Mouse (Mus musculus): ENCODE measurements around the gene Neurl2. TPM values are rescaled to one million over a fixed set of nuclear protein-coding genes. Genes with fewer than 3 reads are reported as not detected.

Neurl2 gene
- polyA plus RNA-seq, 1 experiment from 2014 or later: 5.4 TPM

GRCm38 (mm10) chr2:164790451-164790850 is 42.8 kb downstream of the Neurl2 start:
- Histone ChIP-seq H3K4me1 (replicated peaks) (peaks cover 24% of the 10 kb centered on the region), H3K27ac (no peak overlapping the region), H3K27me3 (no peaks in the 10 kb centered on the region), H3K9me3 (no peaks in the 10 kb centered on the region), H3K4me2 (no peak overlapping the region), H3K4me3 (no peak overlapping the region), H3K36me3 (peaks cover 49% of the 10 kb centered on the region), H3K9ac (no peak overlapping the region)
- no peak for ATAC-seq (ENCODE audit: low FRiP score)
- 84% methylated on average over 4 of the region's 4 CpGs for WGBS

- Histone ChIP-seq H3K27me3 (0 out of 2 replicates have a peak, but pooled peaks cover 6% of the 10 kb centered on the region), H3K9me3 (no peaks in the 10 kb centered on the region), H3K4me2 (no peak overlapping the region), H3K27ac (no peak overlapping the region), H3K4me1 (replicated peaks) (peaks cover 33% of the 10 kb centered on the region), H3K4me3 (no peak overlapping the region), H3K36me3 (peaks cover 33% of the 10 kb centered on the region), H3K9ac (peak overlapping the region; percentile 35)
- 75% methylated on average over 4 of the region's 4 CpGs for WGBS
- no peak for ATAC-seq (ENCODE audit: low FRiP score)
These were observed 44.8 kb downstream of the Neurl2 start for GRCm38 (mm10) chr2:164788411-164788810.

- H3K36me3 ChIP-seq: peaks cover 27% of the 10 kb centered on the region
- 81% methylated on average over 10 of the region's 10 CpGs for WGBS
- H3K4me1 ChIP-seq (replicated peaks): peaks cover 33% of the 10 kb centered on the region
- H3K4me3 ChIP-seq: no peak overlapping the region
- no peak for ATAC-seq (ENCODE audit: low FRiP score)
- 0 out of 2 replicates have a peak, but pooled peaks cover 6% of the 10 kb centered on the region for H3K27me3 ChIP-seq
- no peaks in the 10 kb centered on the region for H3K9me3 ChIP-seq
- H3K4me2 ChIP-seq: no peak overlapping the region
- no peak overlapping the region for H3K9ac ChIP-seq
- H3K27ac ChIP-seq: no peak overlapping the region
These were observed 45.5 kb downstream of the Neurl2 start for GRCm38 (mm10) chr2:164787779-164788178.

- no peak for ATAC-seq (ENCODE audit: low FRiP score)
- Histone ChIP-seq H3K4me2 (peak overlapping the region; percentile 91), H3K36me3 (peaks cover 19% of the 10 kb centered on the region), H3K4me1 (replicated peaks) (peaks cover 33% of the 10 kb centered on the region), H3K9ac (no peak overlapping the region; the same call in 1 of the 2 replicates), H3K9me3 (no peaks in the 10 kb centered on the region), H3K27ac (no peak overlapping the region), H3K4me3 (peak overlapping the region; percentile 66), H3K27me3 (0 out of 2 replicates have a peak, but pooled peaks cover 6% of the 10 kb centered on the region)
- WGBS: 88% methylated on average over 3 of the region's 3 CpGs
These were observed 46.2 kb downstream of the Neurl2 start for GRCm38 (mm10) chr2:164787032-164787431.

GRCm38 (mm10) chr2:164786388-164786885 is 46.8 kb downstream of the Neurl2 start:
- peak overlapping the region; percentile 82 for H3K9ac ChIP-seq
- H3K4me3 ChIP-seq: peak overlapping the region; percentile 66
- peak overlapping the region; percentile 69; the same call in 1 of the 2 replicates for H3K27ac ChIP-seq
- peaks cover 13% of the 10 kb centered on the region for H3K36me3 ChIP-seq
- H3K4me2 ChIP-seq: peak overlapping the region; percentile 91
- 0 out of 2 replicates have a peak, but pooled peaks cover 6% of the 10 kb centered on the region for H3K27me3 ChIP-seq
- no peak; the same call in 1 of the 2 replicates for ATAC-seq (ENCODE audit: low FRiP score)
- WGBS: 10% methylated on average over 15 of the region's 15 CpGs
- no peaks in the 10 kb centered on the region for H3K9me3 ChIP-seq
- peaks cover 33% of the 10 kb centered on the region for H3K4me1 ChIP-seq (replicated peaks)

GRCm38 (mm10) chr2:164785481-164786387 is 47.5 kb downstream of the Neurl2 start, which contains the start of gene Snx21:
Snx21 (plus strand) TSS chr2:164785823.
- peak; percentile 86 for ATAC-seq (ENCODE audit: low FRiP score)
- under 1% methylated on average over 87 of the region's 89 CpGs for WGBS
- no peaks in the 10 kb centered on the region for H3K9me3 ChIP-seq
- 0 out of 2 replicates have a peak, but pooled peaks cover 6% of the 10 kb centered on the region for H3K27me3 ChIP-seq
- peaks cover 6% of the 10 kb centered on the region; the same call in 1 of the 2 replicates for H3K36me3 ChIP-seq
- peaks cover 33% of the 10 kb centered on the region for H3K4me1 ChIP-seq (replicated peaks)
- H3K27ac ChIP-seq: peak within 1 kb of the TSS; percentile 69
- H3K9ac ChIP-seq: peak within 1 kb of the TSS; percentile 82
- peak within 1 kb of the TSS; percentile 91 for H3K4me2 ChIP-seq
- H3K4me3 ChIP-seq: peak within 1 kb of the TSS; percentile 66

GRCm38 (mm10) chr2:164784869-164785420 is 48.3 kb downstream of the Neurl2 start:
- H3K4me1 ChIP-seq (replicated peaks): peaks cover 33% of the 10 kb centered on the region
- H3K27me3 ChIP-seq: 0 out of 2 replicates have a peak, but pooled peaks cover 6% of the 10 kb centered on the region
- peak overlapping the region; percentile 66 for H3K4me3 ChIP-seq
- H3K36me3 ChIP-seq: 0 out of 2 replicates have a peak, but pooled peaks cover 3% of the 10 kb centered on the region
- H3K9me3 ChIP-seq: no peaks in the 10 kb centered on the region
- peak overlapping the region; percentile 91 for H3K4me2 ChIP-seq
- ATAC-seq (ENCODE audit: low FRiP score): no peak
- WGBS: 15% methylated on average over 7 of the region's 7 CpGs
- no peak overlapping the region for H3K27ac ChIP-seq
- peak overlapping the region; percentile 82 for H3K9ac ChIP-seq

GRCm38 (mm10) chr2:164783926-164784581 is 49.2 kb downstream of the Neurl2 start:
- 79% methylated on average over 7 of the region's 7 CpGs for WGBS
- 0 out of 2 replicates have a peak, but pooled peaks cover 2% of the 10 kb centered on the region for H3K36me3 ChIP-seq
- 0 out of 2 replicates have a peak, but pooled peaks cover 9% of the 10 kb centered on the region for H3K27me3 ChIP-seq
- no peaks in the 10 kb centered on the region for H3K9me3 ChIP-seq
- ATAC-seq (ENCODE audit: low FRiP score): no peak
- no peak overlapping the region for H3K27ac ChIP-seq
- no peak overlapping the region for H3K9ac ChIP-seq
- no peak overlapping the region for H3K4me2 ChIP-seq
- H3K4me3 ChIP-seq: no peak overlapping the region
- peaks cover 33% of the 10 kb centered on the region for H3K4me1 ChIP-seq (replicated peaks)

- H3K9ac ChIP-seq: no peak overlapping the region
- no peak overlapping the region for H3K4me2 ChIP-seq
- WGBS: 78% methylated on average over 4 of the region's 4 CpGs
- no peaks in the 10 kb centered on the region for H3K9me3 ChIP-seq
- no peak overlapping the region for H3K4me3 ChIP-seq
- H3K36me3 ChIP-seq: no peaks in the 10 kb centered on the region
- 0 out of 2 replicates have a peak, but pooled peaks cover 9% of the 10 kb centered on the region for H3K27me3 ChIP-seq
- ATAC-seq (ENCODE audit: low FRiP score): no peak
- peaks cover 20% of the 10 kb centered on the region for H3K4me1 ChIP-seq (replicated peaks)
- H3K27ac ChIP-seq: no peak overlapping the region
These were observed 51.4 kb downstream of the Neurl2 start for GRCm38 (mm10) chr2:164781876-164782275.

Measured in hindbrain, embryonic 13.5 days (tissue).